Mouse (Mus musculus) heart, adult 10 weeks (tissue): ENCODE measurements around the gene Crygc. TPM values are rescaled to one million over a fixed set of nuclear protein-coding genes. Genes with fewer than 3 reads are reported as not detected.

Experiments
- polyA plus RNA-seq: library from polyadenylated mRNA; stranded (reverse); fragments of 350-450 nt; fragmentation: Illumina TruSeq; extraction: RNeasy Lipid Tissue Mini Kit (QIAGEN cat#74804); gene quantifications from one replicate; pipeline ENCODE4 v1.2.3, GENCODE M21; 2014; ENCODE audit warnings: low read depth, low replicate concordance

The Crygc gene
- not detected for polyA plus RNA-seq

DNA sequence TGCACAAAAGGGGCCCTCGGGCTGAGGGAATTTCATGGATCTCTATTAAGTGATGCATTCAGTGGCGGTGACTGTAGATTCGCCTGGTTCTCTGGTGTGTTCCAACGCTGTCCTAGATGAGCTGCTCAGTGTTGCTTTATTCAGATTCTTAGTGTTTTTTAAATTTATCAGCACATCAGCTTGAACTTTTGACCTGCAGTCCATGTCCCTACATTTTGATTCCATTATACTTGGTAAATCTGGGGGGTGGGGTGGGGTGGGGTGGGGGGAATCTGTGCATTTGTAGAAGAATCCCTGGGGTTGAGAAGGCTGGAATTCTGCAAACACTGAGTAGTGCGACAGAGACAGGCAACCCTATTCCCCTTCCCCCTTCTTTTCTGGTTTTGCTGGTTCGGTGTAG, at the start of gene Crygc:
Crygc (minus strand) TSS at position 101 of the 400 bp plus-strand sequence.

DNA sequence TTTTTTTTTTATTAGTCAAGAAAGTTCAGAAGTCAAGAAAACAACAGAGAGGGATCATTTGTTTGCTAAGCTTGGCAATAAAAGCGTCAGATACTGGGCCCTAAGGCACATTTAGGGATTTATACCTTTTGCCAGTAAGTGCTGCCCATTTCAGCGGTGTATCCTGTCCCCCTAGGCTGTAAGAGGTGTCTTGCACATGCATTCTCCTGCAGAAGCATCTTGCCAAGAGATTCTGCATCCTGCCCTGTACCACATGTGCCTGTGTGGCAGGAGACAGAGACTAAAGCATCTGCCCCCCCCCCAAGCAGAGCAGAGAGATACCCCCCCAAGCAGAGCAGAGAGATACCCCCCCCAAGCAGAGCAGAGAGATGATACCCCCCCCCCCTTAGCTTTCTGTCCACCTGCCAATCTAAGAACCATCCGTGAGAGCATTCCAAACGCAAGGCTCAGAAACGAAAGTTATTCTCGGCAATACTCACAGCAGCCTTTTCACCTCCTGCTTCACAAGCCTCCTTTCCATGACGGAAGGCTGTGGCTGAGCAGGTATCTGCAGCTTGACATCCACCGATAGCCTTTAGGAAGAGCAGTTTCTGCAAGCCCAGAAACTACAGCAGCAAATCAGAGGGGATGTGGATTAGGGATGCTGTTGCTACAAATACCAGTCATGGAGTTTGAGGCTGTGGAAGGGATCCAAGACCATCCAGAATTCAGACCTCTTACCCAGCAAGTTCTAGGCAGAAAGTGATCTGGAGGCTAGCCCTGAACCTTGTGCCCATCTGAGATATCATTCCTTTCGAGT, 49.3 kb upstream of the Crygc start, which contains the start of gene D630023F18Rik:
D630023F18Rik (minus strand) TSS at position 641 of the 799 bp plus-strand sequence.

DNA sequence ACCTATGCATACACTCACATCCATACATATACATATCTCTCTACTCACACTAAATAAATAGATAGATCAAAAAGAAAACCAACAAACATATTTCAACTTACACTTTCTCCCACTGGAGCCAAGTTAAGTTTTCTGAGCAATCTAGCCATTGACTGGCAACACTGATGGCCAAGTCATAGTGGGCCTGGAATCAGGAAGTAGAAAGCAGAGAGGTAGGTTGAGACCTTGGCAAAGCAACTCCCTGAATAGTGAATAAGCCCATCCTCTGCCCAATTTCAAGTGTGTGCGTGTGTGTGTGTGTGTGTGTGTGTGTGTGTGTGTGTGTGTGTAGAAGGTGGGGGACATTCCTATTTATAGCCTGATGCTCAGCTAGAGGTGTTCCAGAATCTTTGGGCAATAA, 45.9 kb upstream of the Crygc start, which contains the start of gene Gm28845:
Gm28845 (minus strand) TSS at position 121 of the 400 bp plus-strand sequence.

DNA sequence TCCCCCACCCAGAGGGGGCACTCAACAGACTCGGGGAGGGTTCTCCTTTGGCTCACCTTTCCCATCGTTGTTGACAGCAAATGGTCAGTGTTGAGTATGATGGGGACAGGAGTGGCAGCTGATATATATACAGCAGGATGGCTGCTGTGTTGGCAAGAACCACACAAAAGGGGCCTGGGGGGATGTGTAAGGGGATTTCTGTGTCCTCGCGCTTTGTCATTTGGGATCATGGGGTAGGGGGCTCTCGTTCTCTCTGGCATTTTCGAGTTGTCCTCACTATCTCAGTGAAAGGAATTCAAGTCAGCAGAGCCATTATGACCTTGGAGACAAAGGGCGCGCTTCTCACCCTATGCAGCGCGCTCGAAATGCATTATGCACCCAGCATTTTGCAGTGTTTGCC, 29.8 kb upstream of the Crygc start, which contains the start of gene Cryga:
Cryga (minus strand) TSS at position 101 of the 400 bp plus-strand sequence.

GRCm38 (mm10) chr1:65082188-65082587, 8.7 kb upstream of the Crygc start, which contains the start of gene Crygb:
TSS of gene Crygb (minus strand) at chr1:65082288.

DNA sequence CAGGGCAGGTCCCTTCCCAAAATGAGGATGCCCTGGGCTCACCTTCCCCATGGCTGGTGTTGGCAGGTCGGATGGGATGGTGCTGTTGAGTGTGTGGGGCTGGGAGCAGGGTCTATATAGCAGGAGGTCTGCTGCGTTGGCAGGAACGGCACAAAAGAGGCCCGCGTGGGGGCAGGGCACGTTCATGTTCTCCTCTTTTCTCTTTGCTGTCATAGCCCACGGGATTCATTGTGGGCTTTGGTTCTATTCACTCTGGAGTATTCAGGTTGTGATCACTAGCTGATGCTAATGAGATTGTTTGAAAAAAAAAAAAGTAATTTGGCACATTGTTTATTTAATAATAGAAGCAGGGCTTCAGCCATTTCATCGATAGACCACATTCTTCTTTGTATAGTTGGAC, 10.1 kb downstream of the Crygc start, which contains the start of gene Crygd:
Crygd (minus strand) TSS at position 101 of the 400 bp plus-strand sequence.

DNA sequence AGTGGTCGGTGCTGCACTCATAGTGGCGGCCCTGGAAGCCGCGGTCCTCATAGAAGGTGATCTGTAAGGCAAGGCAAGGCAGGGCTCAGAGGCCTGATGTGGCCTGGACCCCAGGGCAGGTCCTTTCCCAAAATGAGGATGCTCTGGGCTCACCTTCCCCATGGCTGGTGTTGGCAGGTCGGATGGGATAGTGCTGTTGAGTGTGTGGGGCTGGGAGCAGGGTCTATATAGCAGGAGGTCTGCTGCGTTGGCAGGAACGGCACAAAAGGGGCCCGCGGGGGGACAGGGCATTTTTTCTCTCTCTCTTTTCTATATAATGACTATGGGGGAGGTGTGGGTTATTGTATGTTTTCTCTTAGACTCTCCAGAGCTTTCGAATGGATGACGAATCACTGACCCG, 22.5 kb downstream of the Crygc start, which contains the start of gene Cryge:
Cryge (minus strand) TSS at position 198 of the 400 bp plus-strand sequence.

DNA sequence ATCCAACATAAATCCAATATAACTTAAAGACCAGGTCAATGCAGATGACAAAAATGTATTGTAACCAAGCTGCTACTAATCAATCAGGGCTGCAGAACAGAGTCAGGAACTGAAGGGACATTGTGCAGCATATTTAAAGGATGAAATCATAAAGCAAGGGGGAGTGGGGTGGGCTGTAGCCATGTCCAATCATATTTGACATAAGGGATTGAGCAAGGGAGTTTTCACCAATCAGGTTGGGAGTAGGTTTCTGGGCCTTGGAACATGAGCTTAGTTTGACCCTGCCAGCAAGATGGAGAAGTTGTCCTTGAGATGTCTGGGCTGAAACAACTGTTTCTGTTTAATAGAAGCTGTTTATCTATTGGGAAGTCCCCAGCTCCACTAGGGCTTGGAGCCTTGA, 40.8 kb downstream of the Crygc start, which contains the start of gene Akr1cl:
Akr1cl (minus strand) TSS at position 119 of the 400 bp plus-strand sequence.

Other genes with a start within 250 kb of the Crygc start
- gene Plekhm3, start 116.9 kb downstream of the Crygc start, polyA plus RNA-seq = 5.3 TPM
- gene Akr1cl, start 40.9 kb downstream of the Crygc start, polyA plus RNA-seq = not detected
- not detected for gene Cryge, start 22.5 kb downstream of the Crygc start, polyA plus RNA-seq
- not detected for gene Crygd, start 10.2 kb downstream of the Crygc start, polyA plus RNA-seq
- gene Crygb, start 8.6 kb upstream of the Crygc start, polyA plus RNA-seq = not detected
- not detected for gene Cryga, start 29.7 kb upstream of the Crygc start, polyA plus RNA-seq
- not detected for gene Gm28845, start 45.9 kb upstream of the Crygc start, polyA plus RNA-seq
- gene D630023F18Rik, start 49.5 kb upstream of the Crygc start, polyA plus RNA-seq = not detected
- gene Idh1, start 112.8 kb upstream of the Crygc start, polyA plus RNA-seq = 64.5 TPM
- gene Pikfyve, start 113.0 kb upstream of the Crygc start, polyA plus RNA-seq = 4.8 TPM
- gene Pth2r, start 208.4 kb upstream of the Crygc start, polyA plus RNA-seq = not detected